Mouse (Mus musculus) right cerebral cortex, postnatal 14 days (tissue): ENCODE data around the gene Olfr1065.
A peak's percentile ranks its signal among the peaks of the same experiment; 100 is the strongest.
"Not testable (repeated sequence)": the region's sequence is repeated elsewhere in the genome, so short reads cannot be mapped to it uniquely, and the experiment has no call there.

ENCODE experiments used
- DNase-seq: peaks from one replicate; pipeline ENCODE4 v3.0.0; 2022

Olfr1065 gene

GRCm38 (mm10) chr2:86450491-86450890 is at the start of gene Olfr1065:
TSS of gene Olfr1065 (minus strand) at chr2:86450591.
- not testable (repeated sequence) for DNase-seq

- DNase-seq, result no peak
These were observed 36.9 kb upstream of the Olfr1065 start, which contains the start of gene Olfr228 for GRCm38 (mm10) chr2:86487286-86487685. TSS of gene Olfr228 (minus strand) at chr2:86487386.

GRCm38 (mm10) chr2:86464442-86465109 is 14.2 kb upstream of the Olfr1065 start:
- DNase-seq, result peak; percentile 58

- DNase-seq, result no peak
These were observed 10.0 kb upstream of the Olfr1065 start for GRCm38 (mm10) chr2:86460434-86460833.

GRCm38 (mm10) chr2:86456169-86456568 is 5.8 kb upstream of the Olfr1065 start, which contains the start of gene Olfr1066:
TSS of gene Olfr1066 (minus strand) at chr2:86456269.
- DNase-seq, result no peak

- not testable (repeated sequence) for DNase-seq
These were observed 8.3 kb downstream of the Olfr1065 start for GRCm38 (mm10) chr2:86442101-86442500.

- not testable (repeated sequence) for DNase-seq
These were observed 21.9 kb downstream of the Olfr1065 start for GRCm38 (mm10) chr2:86428511-86428910.

- DNase-seq, result not testable (repeated sequence)
These were observed 23.7 kb downstream of the Olfr1065 start, which contains the start of gene Olfr1062 for GRCm38 (mm10) chr2:86426649-86427048. TSS of gene Olfr1062 (minus strand) at chr2:86426749.

- DNase-seq, result no peak
These were observed 36.4 kb downstream of the Olfr1065 start, which contains the start of gene Olfr1061 for GRCm38 (mm10) chr2:86413950-86414349. TSS of gene Olfr1061 (minus strand) at chr2:86414050.

GRCm38 (mm10) chr2:86395114-86395513 is 55.3 kb downstream of the Olfr1065 start:
- DNase-seq, result no peak
